Mouse (Mus musculus) liver, adult 2 months (tissue): ENCODE measurements around the gene B4galt1. TPM values are rescaled to one million over a fixed set of nuclear protein-coding genes. Genes with fewer than 3 reads are reported as not detected.

Source experiments
- DNase-seq: peaks from one replicate; pipeline ENCODE4 v3.0.0-alpha.2; 2011; ENCODE audit warnings: low read depth, low spot score; ENCODE audit errors: extremely low read depth
- H3K27ac ChIP-seq: fragments of 200-500 bp; replicated peaks from 2 replicates; pipeline ENCODE4 v1.5.1; 2012; ENCODE audit warnings: low read depth, mild to moderate bottlenecking, control low read depth, inconsistent platforms, low read length; ENCODE audit not compliant: insufficient read depth
- H3K27me3 ChIP-seq: fragments of 200-500 bp; 2 replicates; pipeline ENCODE4 v1.6.1; 2012; ENCODE audit warnings: mild to moderate bottlenecking, moderate library complexity, low read length, inconsistent platforms; ENCODE audit not compliant: control insufficient read depth, insufficient read depth
- H3K36me3 ChIP-seq: fragments of 200-500 bp; 2 replicates; pipeline ENCODE4 v1.6.1; 2012; ENCODE audit warnings: low read length, inconsistent platforms; ENCODE audit not compliant: control insufficient read depth, insufficient read depth
- H3K4me1 ChIP-seq: fragments of 200-500 bp; 2 replicates; pipeline ENCODE4 v1.6.1; 2011; ENCODE audit warnings: low read length; ENCODE audit not compliant: control insufficient read depth, insufficient read depth
- H3K4me3 ChIP-seq: fragments of 200-500 bp; 2 replicates; pipeline ENCODE4 v1.5.1; 2011; ENCODE audit warnings: low read depth, mild to moderate bottlenecking, control low read depth, low read length, moderate library complexity; ENCODE audit not compliant: insufficient read depth
- H3K79me2 ChIP-seq: fragments of 200-500 bp; 2 replicates; pipeline ENCODE4 v1.6.1; 2012; ENCODE audit warnings: inconsistent platforms, mild to moderate bottlenecking, low read length, moderate library complexity; ENCODE audit not compliant: control insufficient read depth, insufficient read depth
- H3K9ac ChIP-seq: fragments of 200-500 bp; 2 replicates; pipeline ENCODE4 v1.6.1; 2012; ENCODE audit warnings: low read depth, mild to moderate bottlenecking, control low read depth, inconsistent platforms, low read length
- CTCF ChIP-seq: fragments of 200-500 bp; IDR thresholded peaks from 2 replicates; pipeline ENCODE4 v1.5.1; 2011; ENCODE audit warnings: low read depth, low read length, control low read depth
- POLR2A ChIP-seq: fragments of 200-500 bp; IDR thresholded peaks from 2 replicates; pipeline ENCODE4 v1.6.1; 2011; ENCODE audit warnings: low read length, control low read depth; ENCODE audit not compliant: insufficient read depth; ENCODE audit errors: extremely low read depth
- WGBS: fragments of 180-500 bp; shearing (Covaris S2); methylation state at CpG from one replicate; pipeline ENCODE4 v1.1.7; 2018; 5-methylcytosine and 5-hydroxymethylcytosine counted together
- polyA plus RNA-seq: library from polyadenylated mRNA; depleted of rRNA; stranded (reverse); fragments of >200 nt; gene quantifications from 2 replicates; pipeline ENCODE4 v1.2.3, GENCODE M21; 2012; rRNA removed
- total RNA-seq: library from RNA; depleted of rRNA; stranded (reverse); fragments of >200 nt; gene quantifications from 2 replicates; pipeline ENCODE4 v1.2.3, GENCODE M21; 2014; rRNA removed

Gene B4galt1
- total RNA-seq (11.0 and 13.8 TPM in 2 replicates), polyA plus RNA-seq (20.7 and 28.1 TPM in 2 replicates)

DNA sequence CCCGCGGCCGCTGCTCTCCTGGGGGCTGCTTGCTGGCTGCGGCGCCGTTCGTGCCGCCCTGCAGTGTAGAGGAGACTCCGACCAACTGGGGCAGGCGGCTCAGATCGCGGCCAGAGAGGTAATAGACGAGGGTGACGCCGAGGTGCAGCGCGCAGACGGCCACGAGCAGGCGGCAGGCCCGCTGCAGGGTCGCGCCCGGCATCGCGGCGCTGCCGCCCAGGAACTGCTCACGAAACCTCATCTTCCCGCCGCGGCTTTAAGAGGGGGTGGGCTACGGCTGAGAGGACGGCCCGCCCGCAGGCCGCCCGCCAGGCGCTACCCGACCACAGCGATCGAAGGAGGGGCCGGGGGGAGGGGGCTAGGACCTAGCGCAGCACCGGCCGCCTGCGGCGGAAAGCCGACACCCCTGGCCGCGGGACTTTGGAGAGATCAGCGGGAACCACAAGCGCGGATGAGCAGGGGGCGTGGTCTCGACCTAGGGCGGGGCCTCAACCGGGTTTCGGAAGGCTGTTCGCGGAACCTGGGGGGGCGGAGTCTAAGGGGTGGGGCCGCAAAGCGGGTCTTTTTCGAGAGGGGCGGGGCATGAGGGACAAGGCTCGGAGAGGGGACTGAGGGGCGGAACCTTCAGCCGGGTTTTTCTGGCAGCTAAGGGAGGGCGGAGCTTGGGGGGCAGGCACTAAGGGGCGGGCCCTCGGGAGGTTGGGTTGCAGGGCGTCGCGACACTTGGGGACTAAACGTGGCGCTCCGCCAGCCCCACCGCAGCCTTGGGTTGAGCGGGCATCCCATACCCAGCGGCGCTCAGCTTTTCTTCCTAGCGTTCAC lies at the start of gene B4galt1:
TSS of gene B4galt1 (minus strand) at position 441 of the 822 bp plus-strand sequence.
- Histone ChIP-seq H3K27me3 (no peaks in the 10 kb centered on the region), H3K9ac (peak within 1 kb of the TSS; percentile 93), H3K4me1 (peaks cover 22% of the 10 kb centered on the region), H3K27ac (peak within 1 kb of the TSS; percentile 98), H3K4me3 (peak within 1 kb of the TSS; percentile 99), H3K36me3 (no peaks in the 10 kb centered on the region), H3K79me2 (peaks cover 23% of the 10 kb centered on the region)
- TF ChIP-seq POLR2A (peak; percentile 90), CTCF (no peak)
- 2% methylated on average over 80 of the region's 83 CpGs for WGBS
- DNase-seq = peak; percentile 91

- no peaks in the 10 kb centered on the region for H3K4me1 ChIP-seq
- no peaks in the 10 kb centered on the region for H3K79me2 ChIP-seq
- H3K4me3 ChIP-seq = no peak overlapping the region
- H3K9ac ChIP-seq = no peak overlapping the region
- TF ChIP-seq CTCF (no peak), POLR2A (no peak)
- no peak for DNase-seq
- no peaks in the 10 kb centered on the region for H3K36me3 ChIP-seq
- H3K27ac ChIP-seq = no peak overlapping the region
- no peaks in the 10 kb centered on the region for H3K27me3 ChIP-seq
- WGBS = 93% methylated on average over 4 of the region's 4 CpGs
These were observed 46.8 kb upstream of the B4galt1 start for GRCm38 (mm10) chr4:40900612-40901011.

DNA sequence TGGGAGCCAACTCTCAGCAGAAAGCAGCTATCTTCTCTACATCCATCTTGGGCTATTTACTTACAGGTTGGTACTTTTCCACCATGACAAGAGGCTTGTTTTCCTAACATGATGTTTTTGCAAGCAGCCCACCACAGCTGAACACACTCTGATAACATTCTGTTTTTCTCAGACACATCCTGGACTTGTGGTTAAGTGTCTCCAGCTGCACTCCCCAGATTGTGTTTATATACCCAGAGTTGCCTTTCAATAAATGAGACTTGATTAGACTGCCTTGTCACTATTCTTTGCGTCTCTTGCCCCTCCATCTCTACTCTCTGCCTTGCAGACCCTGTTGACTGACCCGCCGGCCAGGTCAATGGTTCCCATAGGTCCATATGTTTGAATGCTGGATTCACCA lies 46.3 kb upstream of the B4galt1 start:
- no peak overlapping the region for H3K9ac ChIP-seq
- H3K27me3 ChIP-seq = no peaks in the 10 kb centered on the region
- no peaks in the 10 kb centered on the region for H3K79me2 ChIP-seq
- no peak overlapping the region for H3K27ac ChIP-seq
- WGBS = 98% methylated on average over 3 of the region's 3 CpGs
- no peak overlapping the region for H3K4me3 ChIP-seq
- no peak for DNase-seq
- TF ChIP-seq POLR2A = no peak
- TF ChIP-seq CTCF = no peak
- H3K36me3 ChIP-seq = no peaks in the 10 kb centered on the region
- no peaks in the 10 kb centered on the region for H3K4me1 ChIP-seq

GRCm38 (mm10) chr4:40899264-40899663 lies 45.5 kb upstream of the B4galt1 start:
- Histone ChIP-seq H3K79me2 (no peaks in the 10 kb centered on the region), H3K4me1 (no peaks in the 10 kb centered on the region), H3K9ac (no peak overlapping the region), H3K4me3 (no peak overlapping the region), H3K27ac (no peak overlapping the region), H3K36me3 (no peaks in the 10 kb centered on the region), H3K27me3 (no peaks in the 10 kb centered on the region)
- DNase-seq = no peak
- 95% methylated on average over 2 of the region's 2 CpGs for WGBS
- TF ChIP-seq CTCF (no peak), POLR2A (no peak)

GRCm38 (mm10) chr4:40898476-40899044 lies 44.8 kb upstream of the B4galt1 start:
- H3K9ac ChIP-seq = no peak overlapping the region
- no peak for DNase-seq
- 93% methylated on average over 6 of the region's 6 CpGs for WGBS
- no peaks in the 10 kb centered on the region for H3K36me3 ChIP-seq
- no peak overlapping the region for H3K27ac ChIP-seq
- H3K4me1 ChIP-seq = no peaks in the 10 kb centered on the region
- no peaks in the 10 kb centered on the region for H3K27me3 ChIP-seq
- no peak overlapping the region for H3K4me3 ChIP-seq
- H3K79me2 ChIP-seq = no peaks in the 10 kb centered on the region
- TF ChIP-seq POLR2A (no peak), CTCF (no peak)

DNA sequence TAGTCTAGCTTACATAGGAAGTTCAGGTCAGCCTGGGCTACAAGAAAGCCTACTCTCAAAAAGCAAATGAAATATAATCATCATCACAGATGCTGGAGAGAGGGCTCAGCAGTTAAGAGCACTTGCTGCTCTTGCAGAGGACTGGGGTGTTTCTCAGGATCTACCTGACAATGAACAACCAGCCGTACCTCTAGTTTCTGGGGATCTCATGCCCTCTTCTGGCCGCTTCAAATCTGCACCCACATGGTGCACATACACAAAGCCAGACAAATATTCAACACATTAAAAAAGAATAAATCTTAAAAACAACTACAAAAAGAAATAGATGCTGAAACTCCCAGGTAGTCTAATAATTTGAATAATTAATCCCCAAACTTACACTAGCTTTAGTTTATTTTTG lies 41.8 kb upstream of the B4galt1 start:
- no peak overlapping the region for H3K9ac ChIP-seq

More for the DNA sequence above, 41.8 kb upstream of the B4galt1 start:
- H3K27ac ChIP-seq = no peak overlapping the region
- TF ChIP-seq POLR2A (no peak), CTCF (no peak)
- 95% methylated on average over 2 of the region's 2 CpGs for WGBS
- H3K27me3 ChIP-seq = no peaks in the 10 kb centered on the region
- H3K36me3 ChIP-seq = no peaks in the 10 kb centered on the region
- H3K4me1 ChIP-seq = no peaks in the 10 kb centered on the region
- no peak overlapping the region for H3K4me3 ChIP-seq
- no peak for DNase-seq
- no peaks in the 10 kb centered on the region for H3K79me2 ChIP-seq
